Mouse (Mus musculus): ENCODE data around the gene Tmc4. TPM values are rescaled to one million over a fixed set of nuclear protein-coding genes. Genes with fewer than 3 reads are reported as not detected.
A peak's percentile ranks its signal among the peaks of the same experiment; 100 is the strongest.

Gene Tmc4
- total RNA-seq, 2 experiments from 2014 or later, result 6.5 to 7.1 TPM

DNA sequence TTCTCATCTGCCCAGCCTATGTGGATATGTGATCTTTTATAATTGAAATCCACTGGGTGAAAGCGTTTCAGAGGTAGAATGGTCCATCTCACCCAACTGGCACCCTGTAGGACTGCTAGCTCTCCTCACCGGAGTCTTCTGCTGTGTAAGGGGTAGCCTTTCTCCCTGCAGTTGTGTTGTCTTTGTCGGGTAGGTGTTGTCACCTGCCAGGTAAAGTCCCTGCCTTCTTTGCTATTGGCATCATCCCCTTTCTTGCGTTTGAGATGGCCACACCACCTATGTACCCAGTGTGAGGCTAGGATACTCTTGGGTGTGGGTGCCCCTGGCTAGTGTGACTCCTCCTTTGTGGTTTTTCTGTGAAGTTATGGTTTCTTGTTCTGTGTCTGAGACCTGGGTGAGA is 30.7 kb downstream of the Tmc4 start:
- no peak for DNase-seq (ENCODE audit: low spot score in 2 of 2)
- intact Hi-C loops (cut with DNase I), result no loop called here

DNA sequence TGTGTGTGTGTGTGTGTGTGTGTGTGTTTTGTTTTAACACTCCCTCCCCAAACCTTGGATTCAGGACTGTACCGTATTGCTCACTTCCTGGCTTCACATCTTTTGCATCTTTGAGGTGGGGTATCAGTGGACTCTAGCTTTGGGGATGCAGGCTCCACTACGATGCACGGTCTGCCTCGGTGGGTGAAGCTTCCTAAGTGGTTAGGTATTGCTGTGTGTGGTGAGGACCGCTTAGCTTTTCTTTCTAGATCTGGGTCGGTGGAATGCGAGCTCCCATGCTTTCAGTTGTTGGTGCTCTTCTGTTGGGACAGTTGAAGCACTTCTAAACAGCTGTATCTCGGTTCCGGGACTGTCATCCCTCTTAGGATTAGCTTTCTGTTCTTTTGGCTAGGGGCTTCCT is 31.2 kb downstream of the Tmc4 start:
- intact Hi-C loops (cut with DNase I), result no loop called here
- DNase-seq (ENCODE audit: low spot score in 2 of 2), result no peak

DNA sequence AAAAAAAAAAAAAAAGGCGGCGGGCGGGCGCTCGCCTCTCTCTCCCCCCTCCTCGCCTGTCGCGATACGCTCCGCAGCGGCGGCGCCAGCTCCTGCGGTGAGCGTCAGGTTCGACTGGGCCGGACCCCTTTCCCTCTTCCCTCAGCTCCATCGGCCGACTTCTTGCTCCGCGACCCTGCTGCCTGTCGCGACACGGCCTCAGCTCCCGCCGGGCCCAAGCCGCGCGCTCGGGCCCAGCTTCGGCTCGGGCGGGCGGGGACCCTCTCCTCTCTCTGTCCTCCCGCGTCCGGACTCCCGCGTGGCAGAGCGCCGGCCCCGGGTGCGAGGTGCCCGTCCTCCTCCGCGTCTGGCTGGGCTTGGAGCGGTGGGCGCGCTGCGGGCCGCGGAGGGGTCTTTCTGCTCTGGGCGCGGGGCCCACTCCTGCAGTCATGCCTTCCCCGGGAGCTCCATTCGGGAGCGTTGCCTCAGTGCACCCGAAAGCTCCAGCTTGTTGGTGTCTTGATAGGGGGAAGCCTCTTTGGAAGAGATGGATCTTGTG is 31.8 kb downstream of the Tmc4 start:
- peak; percentile 17 to 39 for DNase-seq (ENCODE audit: low spot score in 2 of 2)
- intact Hi-C loops (cut with DNase I), result loop anchor here (1.0 kb wide), 1 partner anchor 20 kb away; the partner anchor contains the start of gene Leng1

DNA sequence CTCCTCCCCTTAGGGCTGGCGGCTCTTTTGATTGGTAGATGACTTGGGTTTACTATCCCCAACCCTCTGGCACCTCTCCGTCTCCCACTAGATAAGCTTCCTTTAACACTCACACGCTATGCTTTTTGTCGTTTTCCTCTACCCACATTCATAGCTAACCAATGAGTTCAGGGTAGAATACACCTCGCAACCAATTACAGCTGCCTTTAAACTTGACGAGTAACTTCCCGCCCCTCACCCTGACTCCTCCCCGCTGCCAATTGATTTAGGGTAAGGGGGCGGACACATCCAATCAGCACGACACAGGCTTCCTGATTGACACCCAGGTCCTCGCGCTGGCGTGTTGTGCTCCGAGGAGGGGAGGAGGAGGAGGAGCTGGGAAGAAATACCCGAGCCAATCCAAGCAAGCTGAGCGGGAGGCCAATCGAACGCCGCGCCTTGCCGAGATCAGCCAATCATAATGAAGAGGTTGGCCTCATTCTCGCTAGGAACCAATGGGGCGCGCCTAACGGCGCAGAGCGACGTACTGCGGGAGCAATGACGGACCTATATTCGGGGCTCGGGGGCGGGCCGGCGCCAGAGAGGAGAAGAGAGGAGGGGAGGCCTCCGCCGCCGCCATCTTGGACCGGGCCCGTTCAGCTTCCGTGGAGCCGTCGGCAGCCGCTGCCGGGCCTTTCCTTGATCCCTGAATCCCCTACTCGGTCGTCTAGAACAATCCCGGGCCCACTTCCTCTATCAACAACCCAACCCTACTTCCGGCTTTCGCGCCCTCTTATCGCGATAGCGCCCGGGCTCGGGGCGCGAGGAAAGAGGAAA is 32.5 kb downstream of the Tmc4 start, which contains the start of gene Cnot3:
Gene Cnot3, plus strand, starts transcription at position 597 of the 816 bp plus-strand sequence.
- intact Hi-C loops (cut with DNase I), result loop anchor here (1.0 kb wide), 1 partner anchor 20 kb away; the partner anchor contains the start of gene Leng1
- peak; percentile 99 to 100 for DNase-seq (ENCODE audit: low spot score in 2 of 2)

DNA sequence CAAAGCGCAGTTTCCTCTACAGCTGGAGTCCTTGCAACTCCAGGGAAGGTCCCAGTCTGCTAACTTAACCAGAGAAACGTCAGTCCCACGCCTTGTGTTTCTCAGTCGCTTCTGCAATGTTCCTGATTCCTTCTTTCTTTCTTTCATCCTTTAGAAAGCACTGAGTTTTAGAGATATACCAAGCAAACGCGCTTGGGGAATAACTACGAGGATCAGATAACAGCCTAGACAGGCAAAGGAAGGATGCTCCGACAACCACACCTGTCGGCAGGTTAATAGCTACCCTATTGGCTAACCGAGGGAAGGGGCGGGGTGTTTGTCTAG is 33.0 kb downstream of the Tmc4 start:
- DNase-seq (ENCODE audit: low spot score in 2 of 2), result no peak
- intact Hi-C loops (cut with DNase I), result no loop called here

DNA sequence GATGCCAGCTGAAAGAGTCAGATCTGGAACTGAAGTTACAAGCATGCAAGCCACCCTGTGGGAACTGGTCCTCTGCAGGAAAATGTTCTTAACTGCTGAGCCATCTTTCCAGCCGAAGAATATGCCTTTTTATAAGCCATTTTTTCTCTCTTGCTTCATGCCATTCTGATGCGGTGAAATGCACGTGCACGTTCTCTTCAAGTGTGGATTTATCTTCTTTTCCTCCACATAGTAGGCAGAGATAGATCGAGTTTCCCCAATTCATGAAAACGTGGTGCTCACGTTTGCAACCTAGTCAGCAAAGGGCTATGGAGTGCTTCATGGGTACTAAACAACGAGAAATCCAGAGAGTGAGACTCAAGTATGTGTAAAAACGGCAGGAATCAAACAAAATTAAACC is 33.5 kb downstream of the Tmc4 start:
- intact Hi-C loops (cut with DNase I), result no loop called here

DNA sequence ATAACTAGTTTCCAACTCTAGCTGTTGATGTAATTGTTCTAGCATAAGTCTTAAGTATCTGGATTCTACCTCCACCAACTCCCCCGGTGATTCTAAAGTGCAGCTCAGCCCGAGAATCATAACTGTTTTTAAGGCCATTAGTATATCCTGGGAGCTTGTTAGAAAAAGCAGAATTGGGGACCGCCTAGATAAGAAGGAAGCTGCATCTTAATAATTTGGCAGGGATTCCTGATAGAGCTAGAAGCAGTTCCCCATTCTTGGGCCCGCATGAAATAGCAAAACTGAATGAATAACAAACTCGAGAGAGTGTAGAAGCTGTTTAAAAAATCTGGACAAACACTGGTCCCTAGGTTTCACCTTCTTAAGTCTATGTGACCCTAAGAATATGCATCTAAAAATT is 33.9 kb downstream of the Tmc4 start:
- DNase-seq (ENCODE audit: low spot score in 2 of 2), result no peak
- intact Hi-C loops (cut with DNase I), result no loop called here

More for the DNA sequence above, 33.5 kb downstream of the Tmc4 start:
- no peak for DNase-seq (ENCODE audit: low spot score in 2 of 2)

DNA sequence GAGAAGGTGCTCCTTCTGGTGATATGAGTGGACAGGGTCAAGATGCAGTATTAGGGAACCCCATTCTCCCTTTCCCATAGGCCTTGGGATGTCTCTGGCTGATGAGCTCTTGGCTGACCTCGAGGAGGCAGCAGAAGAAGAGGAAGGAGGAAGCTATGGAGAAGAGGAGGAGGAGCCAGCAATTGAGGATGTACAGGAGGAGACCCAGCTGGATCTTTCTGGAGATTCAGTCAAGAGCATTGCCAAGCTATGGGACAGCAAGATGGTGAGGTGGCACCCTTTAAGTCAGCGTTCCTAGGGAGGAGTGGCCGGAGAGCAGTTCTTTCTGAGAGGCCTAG is 46.9 kb downstream of the Tmc4 start:
- intact Hi-C loops (cut with DNase I), result no loop called here
- DNase-seq (ENCODE audit: low spot score in 2 of 2), result no peak

DNA sequence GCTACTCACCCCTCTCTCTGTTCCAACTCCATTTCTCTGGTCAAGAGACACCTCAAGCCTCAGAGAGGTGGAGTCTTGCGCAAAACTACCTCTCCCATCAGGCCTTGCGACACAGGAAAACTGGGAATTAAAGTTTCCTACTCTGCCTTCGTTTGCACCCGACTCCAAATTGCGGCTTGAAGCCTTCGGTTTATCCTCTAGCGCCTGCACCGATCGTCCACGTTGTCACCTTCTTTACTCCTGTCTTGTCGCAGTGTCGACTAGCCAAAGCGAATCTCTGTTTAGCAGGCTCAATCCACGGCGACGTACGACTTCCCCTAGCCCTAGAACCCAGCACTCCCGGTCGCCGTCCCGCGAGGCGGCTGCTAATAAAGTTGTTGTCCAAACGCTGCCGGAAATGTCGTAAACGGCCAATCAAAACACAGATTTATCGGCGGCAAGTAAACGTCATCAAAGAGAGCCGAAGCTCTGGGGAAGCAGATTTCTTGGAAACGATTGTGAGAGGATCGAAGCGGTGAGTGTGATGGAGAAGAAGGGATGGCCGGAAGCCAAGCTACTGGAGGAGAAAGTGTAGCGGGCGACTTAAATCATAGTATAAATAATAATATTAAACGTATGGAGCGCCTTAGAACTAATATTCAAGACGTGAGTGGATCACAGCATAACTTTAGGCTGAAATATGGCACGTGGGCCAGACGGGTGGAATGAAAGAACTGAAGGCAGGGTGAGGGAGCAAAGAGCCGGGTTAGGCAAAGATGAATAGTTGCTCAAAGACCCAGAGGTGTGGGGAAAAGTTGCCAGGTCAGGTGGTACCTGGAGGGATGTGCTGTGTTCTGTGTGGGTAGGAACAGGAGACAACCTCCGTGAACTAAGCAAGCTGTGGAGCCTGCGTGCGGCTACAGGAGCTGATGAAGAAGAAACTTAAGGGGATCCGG is 47.5 kb downstream of the Tmc4 start, which contains the start of the genes Tfpt and Prpf31:
Gene Tfpt, minus strand, starts transcription at position 387 of the 935 bp plus-strand sequence.
Gene Prpf31, plus strand, starts transcription at position 443 of the 935 bp plus-strand sequence.
- intact Hi-C loops (cut with DNase I), result loop anchor here (1.0 kb wide), 1 partner anchor 13 kb away; the partner anchor contains the start of gene Ndufa3
- DNase-seq (ENCODE audit: low spot score in 2 of 2), result peak; percentile 96 to 98

DNA sequence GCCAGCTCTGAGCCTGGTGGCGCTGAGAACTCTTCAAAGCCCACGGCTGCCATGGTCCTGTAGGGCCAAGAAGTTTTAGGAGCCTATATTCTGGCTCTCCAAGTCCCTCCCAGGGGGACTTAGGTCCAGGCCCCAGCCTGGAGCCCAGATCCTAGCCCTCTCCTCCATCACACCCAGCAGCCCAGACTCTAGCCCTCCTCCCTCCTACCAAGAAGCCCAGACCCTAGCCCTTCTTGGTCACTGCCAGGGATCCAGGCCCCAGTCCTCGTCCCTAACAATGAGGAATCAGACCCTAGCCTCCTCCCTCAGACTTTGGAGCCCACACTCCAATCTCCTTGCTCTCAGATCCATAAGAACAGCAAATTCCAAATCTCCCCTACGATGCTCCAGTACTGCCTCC is 48.3 kb downstream of the Tmc4 start:
- DNase-seq (ENCODE audit: low spot score in 2 of 2), result no peak
- intact Hi-C loops (cut with DNase I), result loop anchor here (1.0 kb wide), 1 partner anchor 12 kb away; the partner anchor contains the start of gene Ndufa3

DNA sequence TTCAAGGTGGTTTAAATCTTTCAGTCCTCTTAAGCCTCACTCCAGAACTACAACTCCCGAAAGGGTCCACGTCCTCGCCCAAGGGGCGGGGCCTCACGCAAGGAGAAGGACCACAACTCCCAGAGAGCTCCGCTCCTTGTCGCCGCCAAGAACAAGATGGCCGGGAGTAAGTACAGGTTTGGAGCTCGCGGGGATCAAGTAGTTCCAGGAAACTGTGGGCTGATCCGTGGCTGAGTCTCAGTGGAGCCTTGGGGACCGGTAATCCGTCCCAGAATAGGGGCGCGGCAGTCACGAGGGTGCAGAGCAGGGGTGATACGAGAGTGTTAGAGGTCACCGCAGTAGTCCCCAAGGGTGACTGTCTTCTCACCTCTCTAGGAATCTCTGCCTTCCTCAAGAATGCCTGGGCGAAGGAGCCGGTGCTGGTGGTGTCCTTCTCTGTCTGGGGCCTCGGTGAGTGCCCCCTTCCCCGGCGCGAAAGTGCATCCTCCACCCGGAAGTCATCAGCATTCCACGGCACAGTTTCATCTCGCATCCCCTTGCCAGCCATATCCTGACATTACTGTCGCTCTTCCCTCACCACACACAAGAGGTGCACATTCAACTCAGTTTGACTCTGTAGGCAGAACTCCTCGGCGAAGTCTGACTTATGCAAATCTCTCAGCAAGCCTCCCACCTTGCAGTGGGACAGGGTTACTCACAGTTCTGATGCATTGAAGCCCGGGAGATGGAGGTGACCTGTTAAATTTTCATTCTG is 59.9 kb downstream of the Tmc4 start, which contains the start of gene Ndufa3:
Gene Ndufa3, plus strand, starts transcription at position 132 of the 754 bp plus-strand sequence.
- peak; percentile 87 to 95 for DNase-seq (ENCODE audit: low spot score in 2 of 2)
- intact Hi-C loops (cut with DNase I), result loop anchor here (1.0 kb wide), 1 partner anchor 12 kb away; the partner anchor contains the start of genes Prpf31 and Tfpt

DNA sequence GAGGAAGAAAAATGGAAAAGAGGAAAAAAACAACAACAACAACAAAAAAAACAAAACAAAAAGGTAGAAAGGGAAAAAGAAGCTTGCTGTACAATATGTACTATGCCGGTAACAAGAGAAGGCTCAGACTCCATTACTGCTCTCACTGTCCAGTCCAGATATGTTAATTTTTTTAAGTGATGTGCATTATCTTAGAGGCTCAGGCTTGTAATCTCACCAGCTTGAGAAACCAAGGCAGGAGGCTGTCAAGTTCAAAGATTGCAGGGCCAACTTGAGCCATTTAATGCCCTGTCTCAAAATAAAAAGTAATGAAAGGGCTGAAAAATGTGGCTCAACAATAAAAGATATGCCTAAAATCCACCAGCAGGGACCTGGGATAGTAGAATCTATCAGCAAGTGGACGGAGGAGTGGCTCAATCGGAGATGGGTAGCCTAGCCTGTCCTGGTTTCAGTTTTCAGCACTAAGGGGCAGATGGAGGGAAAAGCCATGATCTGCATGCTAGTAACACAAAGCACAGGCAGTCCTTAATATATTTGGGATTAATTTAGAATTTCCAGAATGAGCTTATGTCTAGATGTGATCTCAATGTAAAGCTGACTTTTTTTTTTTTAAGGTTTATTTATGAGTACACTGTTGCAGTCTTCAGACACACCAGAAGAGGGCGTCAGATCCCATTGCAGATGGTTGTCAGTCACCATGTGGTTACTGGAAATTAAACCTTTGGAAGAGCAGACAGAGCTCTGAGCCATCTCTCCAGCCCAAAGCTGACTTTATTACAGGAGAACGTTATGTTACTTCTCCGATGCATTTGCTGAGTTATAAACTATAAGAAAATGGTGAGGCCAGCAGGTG is 60.7 kb downstream of the Tmc4 start:
- no peak for DNase-seq (ENCODE audit: low spot score in 2 of 2)
- intact Hi-C loops (cut with DNase I), result loop anchor here (1.0 kb wide), 1 partner anchor 13 kb away; the partner anchor contains the start of genes Prpf31 and Tfpt

DNA sequence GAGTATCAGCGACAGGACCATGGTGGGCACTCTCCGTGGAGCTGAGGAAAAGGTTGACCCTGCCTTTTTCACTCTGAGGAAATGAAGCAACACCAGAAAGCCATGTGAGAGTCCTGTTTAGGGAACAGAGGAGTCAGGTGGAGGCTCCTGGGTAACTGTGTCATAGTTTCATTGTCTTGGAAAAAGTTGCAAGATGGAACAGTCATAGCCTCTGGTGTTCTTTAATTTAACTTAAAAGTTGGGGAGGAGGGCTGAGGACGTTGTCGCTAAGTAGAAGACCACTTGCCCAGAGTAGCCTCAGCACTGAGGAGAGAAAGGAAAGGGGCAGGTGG is 61.3 kb downstream of the Tmc4 start, which contains the start of gene Oscar:
Gene Oscar, minus strand, starts transcription at position 101 of the 332 bp plus-strand sequence.
- intact Hi-C loops (cut with DNase I), result no loop called here
- DNase-seq (ENCODE audit: low spot score in 2 of 2), result no peak

Small RNAs within 50 kb of the gene (microRNA-seq; reads per million reads assigned to microRNA genes)
- gene Mir3572, result 4.0 to 8.1 reads per million in 2 experiments

Other genes starting within 250 kb of the Tmc4 start
- gene Tarm1, start 174.9 kb downstream of the Tmc4 start, total RNA-seq (2021), result not detected
- 1 to 10 TPM in 1 of 2 experiments, under 1 TPM in 1; 0.66 to 1.1 TPM for gene Oscar, start 61.4 kb downstream of the Tmc4 start, total RNA-seq (2021)
- 100 to 1,000 TPM; 542 to 549 TPM for gene Ndufa3, start 60.2 kb downstream of the Tmc4 start, total RNA-seq (2021)
- 10 to 100 TPM; 40.6 to 45.0 TPM for gene Tfpt, start 47.6 kb downstream of the Tmc4 start, total RNA-seq (2021)
- 10 to 100 TPM; 45.4 to 46.2 TPM for gene Prpf31, start 47.6 kb downstream of the Tmc4 start, total RNA-seq (2021)
- gene Cnot3, start 32.3 kb downstream of the Tmc4 start, total RNA-seq (2021), result 10 to 100 TPM; 53.1 to 58.1 TPM
- gene Leng1, start 11.7 kb downstream of the Tmc4 start, total RNA-seq (2021), result 1 to 10 TPM; 5.0 to 5.7 TPM
- 10 to 100 TPM; 71.6 to 73.4 TPM for gene Tsen34, start 15.3 kb upstream of the Tmc4 start, total RNA-seq (2021)
- 100 to 1,000 TPM; 212 to 220 TPM for gene Mboat7, start 16.0 kb upstream of the Tmc4 start, total RNA-seq (2021)
- 100 to 1,000 TPM; 322 to 328 TPM for gene Rps9, start 26.4 kb upstream of the Tmc4 start, total RNA-seq (2021)
- gene Pirb, start 42.8 kb upstream of the Tmc4 start, total RNA-seq (2021), result under 1 TPM; 0.18 to 0.21 TPM
- gene Gm15448, start 148.1 kb upstream of the Tmc4 start, total RNA-seq (2021), result not detected
- gene Pira2, start 167.5 kb upstream of the Tmc4 start, total RNA-seq (2021), result not detected
- gene Gm14548, start 220.6 kb upstream of the Tmc4 start, total RNA-seq (2021), result not detected
- gene Lilra6, start 237.9 kb upstream of the Tmc4 start, total RNA-seq (2021), result not detected

All from left cerebral cortex, postnatal 25 days (tissue).